Comparison of ENCODE assay signal across 7 mouse cellular contexts in genomic region chr7:121064309-121064708, GRCm38 (mm10). TPM values are rescaled to one million over a fixed set of nuclear protein-coding genes. Genes with fewer than 3 reads are reported as not detected.
DNase-seq lines count a peak whose midpoint lies in the region; ATAC-seq and TF ChIP-seq lines count a peak whose summit lies in the region.

No protein-coding gene starts in this region.

- 42% methylated on average over 4 of the region's 4 CpGs for WGBS in kidney, adult 2 months

- ATAC-seq in CD4-positive, CD25-positive, alpha-beta regulatory T cell, adult 4 months = peak; percentile 57
- peak; percentile 72 for ATAC-seq in activated CD4-positive, CD25-positive, alpha-beta regulatory T cell, adult 4 months
- peak; percentile 62 for ATAC-seq in megakaryocyte progenitor cell, adult 5-6 weeks (replicated peaks; ENCODE audit: poor library complexity)
- ATAC-seq in erythroid progenitor cell, adult 5-6 weeks (replicated peaks; ENCODE audit: low FRiP score, poor library complexity, severe bottlenecking) = no peak

- H3K36me3 ChIP-seq in kidney, adult 2 months (ENCODE audit: control insufficient read depth, insufficient read depth, low read length) = no peaks in the 10 kb centered on the region

- no peak overlapping the region for H3K27ac ChIP-seq in kidney, adult 2 months (ENCODE audit: insufficient read depth, low read depth, low read length)

- TF ChIP-seq POLR2A in kidney, adult 2 months (IDR thresholded peaks at IDR 0.05; ENCODE audit: low read depth, low read length) = no peak

- peaks cover 4% of the 10 kb centered on the region; the same call in 1 of the 2 replicates for H3K4me1 ChIP-seq in kidney, adult 2 months (ENCODE audit: control insufficient read depth, insufficient read depth, low read length)

- DNase-seq in kidney, adult 2 months = peak; percentile 51
- DNase-seq in kidney, adult 11 months = no peak
- no peak for DNase-seq in right cerebral cortex, postnatal 36 days (ENCODE audit: low spot score in 2 of 2)

- TF ChIP-seq CTCF in kidney, adult 2 months (conservative IDR thresholded peaks at IDR 0.05; ENCODE audit: insufficient read depth, insufficient read length, low read depth, low read length) = peak; percentile 55

- no peak overlapping the region for H3K4me3 ChIP-seq in kidney, adult 2 months (ENCODE audit: insufficient read depth, low read depth, low read length)

- H3K27me3 ChIP-seq in kidney, adult 2 months (replicated peaks; ENCODE audit: control insufficient read depth, insufficient read depth, low read length) = no peaks in the 10 kb centered on the region

RNA-seq across cellular contexts. Expression of gene Igsf6, which starts 10.1 kb away (rescaled TPM):
- polyA plus RNA-seq in kidney, adult 2 months (2012; rRNA removed) = 0.48 and 0.63 TPM in 2 replicates
- polyA plus RNA-seq in CD4-positive, CD25-positive, alpha-beta regulatory T cell, adult 4 months (2017; shearing (Covaris generic)) = 1 to 10 TPM in 1 of 2 experiments, not detected in 1; 1.6 TPM
- under 1 TPM; 0.15 to 0.85 TPM for polyA plus RNA-seq in activated CD4-positive, CD25-positive, alpha-beta regulatory T cell, adult 4 months (2017; shearing (Covaris generic))
- 415 and 476 TPM in 2 replicates for total RNA-seq in megakaryocyte progenitor cell, adult 5-6 weeks (2015)
- total RNA-seq in megakaryocyte progenitor cell, adult 5-6 weeks (2017) = 342 and 360 TPM in 2 replicates
- total RNA-seq in erythroid progenitor cell, adult 5-6 weeks (2015; ENCODE audit: low replicate concordance) = 79.6 and 88.9 TPM in 2 replicates
- total RNA-seq in erythroid progenitor cell, adult 5-6 weeks (2017; ENCODE audit: low replicate concordance) = 40.0 and 44.3 TPM in 2 replicates

RNA-seq across cellular contexts. Expression of gene Otoa, which starts 17.1 kb away (rescaled TPM):
- 0.52 and 0.55 TPM in 2 replicates for polyA plus RNA-seq in kidney, adult 2 months (2012; rRNA removed)
- not detected for polyA plus RNA-seq in CD4-positive, CD25-positive, alpha-beta regulatory T cell, adult 4 months (2017; shearing (Covaris generic))
- polyA plus RNA-seq in activated CD4-positive, CD25-positive, alpha-beta regulatory T cell, adult 4 months (2017; shearing (Covaris generic)) = not detected
- 0.05 and 0.07 TPM in 2 replicates for total RNA-seq in megakaryocyte progenitor cell, adult 5-6 weeks (2015)
- 0.12 and 0.20 TPM in 2 replicates for total RNA-seq in megakaryocyte progenitor cell, adult 5-6 weeks (2017)
- not detected in 2 replicates for total RNA-seq in erythroid progenitor cell, adult 5-6 weeks (2015; ENCODE audit: low replicate concordance)
- total RNA-seq in erythroid progenitor cell, adult 5-6 weeks (2017; ENCODE audit: low replicate concordance) = not detected in 2 replicates

RNA-seq across cellular contexts. Expression of gene Mettl9, which starts 30.1 kb away (rescaled TPM):
- polyA plus RNA-seq in kidney, adult 2 months (2012; rRNA removed) = 31.5 and 35.6 TPM in 2 replicates
- 1 to 10 TPM; 3.6 to 4.6 TPM for polyA plus RNA-seq in CD4-positive, CD25-positive, alpha-beta regulatory T cell, adult 4 months (2017; shearing (Covaris generic))
- 1 to 10 TPM; 8.2 to 8.3 TPM for polyA plus RNA-seq in activated CD4-positive, CD25-positive, alpha-beta regulatory T cell, adult 4 months (2017; shearing (Covaris generic))
- 96.6 and 111 TPM in 2 replicates for total RNA-seq in megakaryocyte progenitor cell, adult 5-6 weeks (2015)
- total RNA-seq in megakaryocyte progenitor cell, adult 5-6 weeks (2017) = 86.0 and 86.6 TPM in 2 replicates
- total RNA-seq in erythroid progenitor cell, adult 5-6 weeks (2015; ENCODE audit: low replicate concordance) = 46.9 and 103 TPM in 2 replicates
- total RNA-seq in erythroid progenitor cell, adult 5-6 weeks (2017; ENCODE audit: low replicate concordance) = 43.6 and 67.9 TPM in 2 replicates
